Mouse (Mus musculus) adrenal gland, postnatal 14 days (tissue): ENCODE measurements around the gene 4930519G04Rik. TPM values are rescaled to one million over a fixed set of nuclear protein-coding genes. Genes with fewer than 3 reads are reported as not detected.
"Not testable (repeated sequence)": the region's sequence is repeated elsewhere in the genome, so short reads cannot be mapped to it uniquely, and the experiment has no call there.

Source experiments
- DNase-seq: peaks from one replicate; pipeline ENCODE4 v3.0.0; 2021; ENCODE audit warnings: mixed read lengths
- long read RNA-seq, 2 experiments: library from polyadenylated mRNA; stranded (forward); transcript quantifications; one replicate each; pipeline ENCODE4 v2.0.0; 2021
- total RNA-seq: library from RNA; stranded (reverse); gene quantifications from 2 replicates; pipeline ENCODE4 v1.2.3, GENCODE M21; 2021

4930519G04Rik gene
- total RNA-seq: not detected in 2 replicates
- long read RNA-seq, experiment 1: 0 reads
- long read RNA-seq, experiment 2: 0 reads

GRCm38 (mm10) chr5:114853364-114853763 is at the start of gene 4930519G04Rik:
Gene 4930519G04Rik (plus strand): TSS chr5:114853664.
- not testable (repeated sequence) for DNase-seq

DNA sequence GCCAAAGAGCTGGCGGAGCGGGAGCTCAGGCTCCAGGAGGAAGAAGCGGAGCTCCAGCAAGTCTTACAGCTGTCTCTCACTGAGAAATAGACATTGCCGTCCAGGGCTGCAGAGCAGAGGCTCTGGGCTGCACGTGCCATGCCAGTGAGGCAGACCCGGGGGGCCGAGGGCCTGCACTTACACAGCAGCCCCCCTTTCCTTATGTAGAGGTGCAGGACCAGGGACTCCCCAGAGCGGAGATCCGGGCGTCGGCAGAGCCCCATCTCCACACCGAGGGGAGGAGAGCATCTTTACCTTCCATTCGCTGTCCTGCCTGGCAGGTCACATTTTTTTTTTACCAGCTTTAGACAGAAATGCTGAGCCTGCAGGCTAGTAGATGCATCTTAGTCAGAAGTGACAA is 49.1 kb upstream of the 4930519G04Rik start:
- no peak for DNase-seq

DNA sequence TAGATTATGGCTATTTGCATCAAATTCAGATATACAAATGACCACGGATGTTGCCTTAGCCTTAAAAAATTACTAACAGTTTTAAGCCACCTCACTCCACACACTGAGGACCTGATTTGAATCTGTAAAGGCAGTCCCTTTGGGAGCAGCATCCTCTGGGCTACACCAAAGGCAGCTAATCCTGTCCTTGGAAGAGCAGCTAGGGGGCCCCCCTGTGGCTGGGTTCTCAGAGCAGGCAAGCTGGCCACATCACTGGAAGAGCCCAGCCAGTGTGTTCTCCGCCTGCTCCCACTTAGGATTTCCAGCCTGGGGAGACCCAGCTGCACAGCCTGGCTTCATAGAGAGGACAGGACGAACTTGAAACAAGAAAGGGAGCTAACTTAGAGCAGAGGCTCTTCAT is 48.5 kb upstream of the 4930519G04Rik start:
- peak; percentile 76 for DNase-seq

- DNase-seq: no peak
Measured at GRCm38 (mm10) chr5:114805436-114806350, 47.8 kb upstream of the 4930519G04Rik start.

- DNase-seq: no peak
Measured at GRCm38 (mm10) chr5:114806636-114807035, 46.8 kb upstream of the 4930519G04Rik start.

GRCm38 (mm10) chr5:114807063-114807462 is 46.4 kb upstream of the 4930519G04Rik start:
- DNase-seq: no peak

GRCm38 (mm10) chr5:114807468-114807867 is 46.0 kb upstream of the 4930519G04Rik start:
- DNase-seq: no peak

DNA sequence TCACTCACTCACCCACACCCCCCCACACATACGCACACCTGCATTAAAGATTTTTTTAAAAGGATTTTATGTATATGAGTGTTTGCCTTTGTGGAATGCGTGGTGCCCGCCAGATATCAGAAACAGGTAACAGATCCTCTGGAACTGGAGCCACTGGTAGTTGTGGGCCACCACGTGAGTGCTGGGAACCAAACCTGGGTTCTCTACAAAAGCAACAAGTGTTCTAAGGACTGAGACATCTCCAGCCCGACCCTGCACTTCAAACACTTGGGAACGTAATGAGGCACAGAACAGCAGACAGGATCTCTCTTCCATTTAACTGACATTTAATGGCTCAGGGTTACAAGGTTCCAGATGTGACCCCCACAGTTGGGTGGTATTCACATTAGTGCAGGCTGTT is 45.6 kb upstream of the 4930519G04Rik start:
- DNase-seq: no peak

DNA sequence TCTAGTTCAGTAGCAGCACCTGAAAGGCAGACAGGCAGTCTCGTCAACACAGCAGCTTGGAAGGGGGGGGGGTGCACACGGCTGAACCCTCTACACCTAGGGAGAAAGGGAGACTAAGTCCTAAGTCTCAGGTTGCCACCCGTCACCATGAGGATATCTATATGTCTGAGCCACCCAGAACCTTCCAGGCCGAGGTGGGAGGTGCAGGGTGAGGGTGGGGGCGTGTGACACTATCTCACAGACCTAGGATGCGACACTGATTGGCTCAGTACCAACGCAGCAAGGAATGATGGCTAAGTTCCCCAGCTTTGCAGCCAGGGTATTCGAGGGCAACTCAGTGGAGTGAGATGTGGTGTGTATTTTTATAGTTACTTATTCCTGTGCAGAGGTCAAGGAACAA is 45.1 kb upstream of the 4930519G04Rik start:
- DNase-seq: no peak

DNA sequence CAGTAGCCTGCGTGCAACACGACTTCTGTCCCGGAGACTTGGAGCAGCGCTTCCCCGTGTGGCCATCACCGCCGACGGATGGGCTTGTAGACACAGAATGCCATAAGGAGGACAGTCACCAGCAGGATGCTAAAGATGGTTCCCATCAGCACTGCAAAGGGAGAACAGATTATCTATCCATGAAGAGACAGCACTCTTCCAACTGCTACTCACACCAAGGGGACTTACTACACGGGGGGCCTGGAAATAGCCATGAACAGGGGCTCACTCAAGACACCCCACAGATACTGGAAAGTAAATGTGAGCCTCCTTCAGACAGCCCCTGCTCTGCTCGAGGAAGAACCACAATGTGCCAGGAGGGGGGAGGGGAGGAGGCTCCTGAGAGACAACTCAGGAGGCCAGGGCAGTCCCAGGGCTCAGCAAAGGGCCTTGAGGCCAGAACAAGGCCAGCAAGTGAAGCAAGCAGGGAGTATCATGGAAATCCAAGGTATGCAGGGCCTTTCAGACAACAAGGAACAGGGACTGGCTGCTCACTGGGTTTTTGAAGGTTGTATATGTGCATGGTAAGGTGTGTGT is 44.2 kb upstream of the 4930519G04Rik start:
- DNase-seq: peak; percentile 89

DNA sequence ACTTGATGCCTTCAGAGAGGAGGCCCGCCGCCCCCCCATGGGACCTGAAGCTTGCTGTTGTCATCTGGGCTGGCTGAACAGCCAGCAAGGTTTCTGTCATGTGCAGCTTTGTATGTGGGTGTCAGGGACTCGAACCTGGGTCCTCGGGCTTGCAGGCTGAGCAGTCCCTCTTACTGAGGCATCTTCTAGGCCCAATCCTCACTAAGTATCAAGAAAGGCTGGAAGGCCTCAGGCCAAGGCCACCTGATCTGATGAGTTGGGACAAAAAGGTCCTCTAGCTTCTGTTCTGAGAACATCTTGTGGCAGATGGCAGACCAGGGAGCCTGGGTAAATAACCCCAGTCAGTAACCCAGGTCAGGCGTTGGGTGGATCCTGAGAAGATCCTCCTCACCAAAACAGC is 43.6 kb upstream of the 4930519G04Rik start:
- no peak for DNase-seq

DNA sequence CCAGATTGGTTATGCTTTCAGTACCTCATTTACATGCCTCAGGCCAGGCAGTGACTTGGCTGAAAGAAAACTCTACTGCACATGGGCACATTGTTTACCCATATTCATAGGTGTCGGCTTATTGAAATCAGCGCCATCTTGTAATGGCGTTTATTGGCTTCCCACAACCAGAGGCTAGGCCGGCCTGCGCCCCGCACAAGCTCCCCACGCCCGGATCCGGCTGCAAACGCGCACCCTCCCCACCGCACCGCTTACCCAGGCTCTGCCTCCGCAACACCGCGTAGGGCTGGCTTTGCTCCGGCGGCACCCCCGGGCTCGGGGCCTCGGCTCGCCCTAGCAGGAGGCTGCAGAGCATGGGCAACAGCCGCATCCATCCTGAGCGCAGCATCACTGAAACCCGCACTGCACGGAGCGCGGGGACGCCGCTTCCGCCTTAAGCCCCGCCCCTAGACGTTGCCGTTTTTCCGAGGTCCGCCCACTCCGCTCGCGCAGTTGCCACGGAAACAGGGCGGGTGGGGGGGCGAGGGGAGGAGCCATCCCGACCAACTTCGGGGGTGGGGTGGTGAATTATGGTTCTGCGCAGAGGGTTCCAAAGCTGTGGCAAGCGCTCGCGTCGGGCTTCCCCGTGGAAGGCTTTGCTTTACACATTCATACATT is 39.8 kb upstream of the 4930519G04Rik start:
- peak; percentile 94 for DNase-seq

- no peak for DNase-seq
Measured at GRCm38 (mm10) chr5:114816599-114816998, 36.9 kb upstream of the 4930519G04Rik start.

DNA sequence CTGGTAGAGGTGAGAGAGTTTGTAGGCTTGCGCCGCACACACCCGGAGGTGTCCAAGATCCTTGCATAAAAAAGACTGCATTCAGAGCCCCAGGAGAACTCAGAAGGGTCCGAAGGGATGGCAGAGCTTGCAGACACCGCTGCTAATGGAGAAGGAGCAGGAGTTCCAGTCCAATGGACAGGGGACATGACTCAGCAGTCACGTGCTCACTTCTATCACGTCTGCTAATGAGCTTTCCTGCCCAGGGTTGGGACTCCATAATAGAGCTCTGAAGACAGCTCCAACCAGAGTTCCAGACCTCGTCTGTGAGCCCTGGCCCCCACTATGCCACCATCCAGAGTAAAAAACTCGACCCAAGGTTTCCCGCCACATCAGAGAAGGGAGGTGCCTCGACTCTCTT is 35.3 kb upstream of the 4930519G04Rik start:
- no peak for DNase-seq

- DNase-seq: peak; percentile 90
Measured at GRCm38 (mm10) chr5:114822796-114823688, 30.4 kb upstream of the 4930519G04Rik start, which contains the start of gene 1500011B03Rik. Gene 1500011B03Rik (minus strand): TSS chr5:114823468.

GRCm38 (mm10) chr5:114824197-114824596 is 29.3 kb upstream of the 4930519G04Rik start:
- peak; percentile 52 for DNase-seq

DNA sequence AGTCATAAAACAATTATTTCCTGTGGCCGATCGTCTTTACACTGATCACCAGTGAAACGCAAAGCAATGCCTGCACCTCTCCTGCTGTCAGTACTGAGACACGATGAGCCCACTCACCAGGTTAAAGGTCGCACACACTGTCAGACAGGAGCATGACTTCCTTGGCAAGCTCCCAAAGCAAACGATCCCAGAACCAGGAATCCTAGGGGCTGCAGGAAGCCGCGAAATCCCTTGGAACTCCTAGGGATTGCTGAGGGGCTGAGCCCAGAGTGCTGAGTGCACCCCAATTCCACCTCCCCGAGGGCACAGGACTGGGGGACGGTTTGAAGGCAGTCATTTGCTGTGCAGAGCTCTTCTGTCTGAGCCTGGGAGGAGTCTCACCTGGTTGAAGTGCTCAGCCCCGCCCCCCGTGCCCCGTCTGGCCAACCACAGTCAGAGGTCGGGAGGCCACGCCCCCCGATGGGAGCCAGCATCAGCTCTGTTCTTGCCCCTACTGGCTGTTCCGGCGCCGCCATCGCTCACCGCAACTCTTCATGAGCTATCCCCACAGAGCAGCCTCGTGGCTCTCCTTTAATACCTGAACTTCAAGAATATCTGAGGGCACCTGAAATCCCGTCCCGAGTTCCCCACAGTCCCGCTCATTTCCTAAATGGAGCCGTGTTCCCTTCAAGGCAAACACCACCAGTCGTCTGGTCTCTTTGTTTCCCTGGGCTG is 27.3 kb upstream of the 4930519G04Rik start:
- DNase-seq: peak; percentile 89

DNA sequence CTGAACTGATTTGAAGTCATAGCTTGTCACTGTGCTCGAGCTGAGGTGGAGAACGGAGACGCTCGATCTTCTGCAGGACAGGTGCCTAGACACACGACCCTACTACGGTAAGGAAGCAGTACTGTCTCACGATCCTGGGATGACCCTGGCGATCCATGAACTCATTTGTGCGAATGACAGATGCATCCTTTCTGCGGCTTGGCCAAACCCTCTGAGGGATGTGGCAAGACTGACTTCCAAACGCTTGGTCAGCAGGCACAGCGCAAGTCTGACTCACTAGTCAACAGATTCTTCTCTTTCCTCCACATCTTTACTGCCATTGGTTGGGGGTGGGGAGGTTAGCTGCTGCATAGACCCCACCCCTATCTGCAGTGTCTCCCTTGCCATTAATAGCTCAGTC is 26.0 kb upstream of the 4930519G04Rik start:
- DNase-seq: peak; percentile 49

DNA sequence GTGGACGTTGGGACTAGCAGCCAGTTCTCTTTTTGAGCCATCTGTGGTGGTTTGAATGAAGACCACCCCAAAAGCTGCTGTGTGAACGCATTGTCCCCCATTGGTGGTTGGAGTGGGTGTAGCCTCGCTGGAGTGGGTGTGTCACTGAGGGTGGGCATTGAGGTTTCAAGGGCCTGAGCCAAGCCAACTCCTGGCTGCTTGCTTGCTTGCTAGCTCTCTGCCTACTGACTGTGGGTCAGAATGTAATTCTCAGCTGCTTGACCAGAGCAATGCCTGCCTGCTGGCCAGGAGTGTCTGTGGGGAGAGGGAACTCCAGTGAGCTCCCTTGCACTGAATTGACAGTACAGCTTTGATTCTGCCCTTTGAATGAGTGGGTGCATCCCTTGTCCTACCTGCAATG is 23.7 kb upstream of the 4930519G04Rik start:
- no peak for DNase-seq

GRCm38 (mm10) chr5:114836886-114837285 is 16.6 kb upstream of the 4930519G04Rik start:
- no peak for DNase-seq

GRCm38 (mm10) chr5:114840481-114840880 is 13.0 kb upstream of the 4930519G04Rik start:
- DNase-seq: not testable (repeated sequence)
